Mouse (Mus musculus) midbrain, embryonic 11.5 days (tissue): ENCODE measurements around the gene Ecpas. TPM values are rescaled to one million over a fixed set of nuclear protein-coding genes. Genes with fewer than 3 reads are reported as not detected.
A peak's percentile ranks its signal among the peaks of the same experiment; 100 is the strongest.

Experiments used
- ATAC-seq: fragments of 200-750 bp; cut with Nextera tagmentation; 2 replicates; pipeline ENCODE4 v1.8.0; 2017; ENCODE audit warnings: moderate TSS enrichment, moderate library complexity; ENCODE audit not compliant: low FRiP score
- DNase-seq: peaks from one replicate; pipeline ENCODE4 v3.0.0; 2015; ENCODE audit warnings: low spot score; ENCODE audit errors: missing footprints
- H3K27ac ChIP-seq: fragments of 300-500 bp; sonication (generic); 2 replicates; pipeline ENCODE4 v1.5.1; 2014; ENCODE audit warnings: low read depth, low read length
- H3K27me3 ChIP-seq: fragments of 300-500 bp; sonication (generic); 2 replicates; pipeline ENCODE4 v1.6.1; 2014; ENCODE audit warnings: mild to moderate bottlenecking, low read length, moderate library complexity, mixed read lengths; ENCODE audit not compliant: control insufficient read depth, insufficient read depth
- H3K36me3 ChIP-seq: fragments of 300-500 bp; sonication (generic); 2 replicates; pipeline ENCODE4 v1.6.1; 2014; ENCODE audit warnings: mild to moderate bottlenecking, low read length, moderate library complexity, mixed read lengths; ENCODE audit not compliant: control insufficient read depth, insufficient read depth
- H3K4me1 ChIP-seq: fragments of 300-500 bp; sonication (generic); 2 replicates; pipeline ENCODE4 v1.6.1; 2014; ENCODE audit warnings: low read length; ENCODE audit not compliant: control insufficient read depth, insufficient read depth
- H3K4me2 ChIP-seq: fragments of 300-500 bp; sonication (generic); 2 replicates; pipeline ENCODE4 v1.6.1; 2014; ENCODE audit warnings: mild to moderate bottlenecking, moderate library complexity
- H3K4me3 ChIP-seq: fragments of 300-500 bp; sonication (generic); 2 replicates; pipeline ENCODE4 v1.5.1; 2014; ENCODE audit warnings: low read depth, low read length
- H3K9ac ChIP-seq: fragments of 300-500 bp; sonication (generic); 2 replicates; pipeline ENCODE4 v1.6.1; 2014; ENCODE audit warnings: low read length
- H3K9me3 ChIP-seq: fragments of 300-500 bp; sonication (generic); 2 replicates; pipeline ENCODE4 v1.6.1; 2016; ENCODE audit warnings: low read length; ENCODE audit not compliant: control insufficient read depth
- WGBS: fragments of 180-500 bp; shearing (Covaris S2); extraction: QIAGEN DNeasy Blood & Tissue Kit; methylation state at CpG from one replicate; pipeline ENCODE4 v1.1.7; 2014; 5-methylcytosine and 5-hydroxymethylcytosine counted together
- polyA plus RNA-seq: library from polyadenylated mRNA; unstranded; fragments of >200 nt; fragmentation: Nextera tagmentation; extraction: Ambion mirVana; gene quantifications from 2 replicates; pipeline ENCODE4 v1.2.1, GENCODE M21; 2014

The Ecpas gene
- polyA plus RNA-seq, 1 experiment from 2014 or later: 38.7 TPM

GRCm38 (mm10) chr4:58825921-58826320 is 86.6 kb downstream of the Ecpas start:
- Histone ChIP-seq H3K9ac (no peak overlapping the region), H3K27me3 (no peaks in the 10 kb centered on the region), H3K27ac (no peak overlapping the region), H3K36me3 (peaks cover 11% of the 10 kb centered on the region; the same call in 1 of the 2 replicates), H3K4me2 (no peak overlapping the region), H3K4me1 (no peaks in the 10 kb centered on the region), H3K4me3 (no peak overlapping the region), H3K9me3 (no peaks in the 10 kb centered on the region)
- DNase-seq: no peak
- ATAC-seq: no peak
- 85% methylated on average over 4 of the region's 4 CpGs for WGBS

GRCm38 (mm10) chr4:58787616-58788015 is 124.9 kb downstream of the Ecpas start, which contains the start of gene Olfr267:
Olfr267 (minus strand) TSS chr4:58787716.
- no peaks in the 10 kb centered on the region for H3K27me3 ChIP-seq
- H3K4me3 ChIP-seq: no peak within 1 kb of the TSS
- H3K9ac ChIP-seq: no peak within 1 kb of the TSS
- ATAC-seq (no peak), DNase-seq (no peak)
- no peaks in the 10 kb centered on the region for H3K4me1 ChIP-seq
- no peak within 1 kb of the TSS for H3K27ac ChIP-seq
- H3K36me3 ChIP-seq: no peaks in the 10 kb centered on the region
- no peaks in the 10 kb centered on the region for H3K9me3 ChIP-seq
- H3K4me2 ChIP-seq: no peak within 1 kb of the TSS

DNA sequence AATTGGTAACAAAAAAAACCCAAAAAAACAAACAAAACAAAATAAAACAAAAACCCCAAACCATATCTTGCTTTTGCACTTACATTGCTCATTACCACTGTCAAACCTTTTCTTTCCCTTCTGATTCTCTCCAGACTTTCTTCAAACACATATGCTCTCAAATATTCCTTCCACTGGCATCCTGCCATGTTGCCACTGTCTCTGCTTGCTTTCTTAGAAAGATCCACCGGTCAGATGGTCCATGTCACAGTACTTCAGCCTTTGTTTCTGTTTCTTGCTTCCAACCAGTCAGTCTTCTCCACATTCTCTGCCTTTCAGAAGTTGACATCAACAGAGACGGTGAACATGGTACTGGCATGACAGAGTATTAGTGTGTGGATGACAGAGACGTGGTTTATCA is 125.9 kb downstream of the Ecpas start:
- 85% methylated on average over 3 of the region's 3 CpGs for WGBS
- no peak for DNase-seq
- no peak overlapping the region for H3K4me2 ChIP-seq
- H3K4me1 ChIP-seq: no peaks in the 10 kb centered on the region
- H3K4me3 ChIP-seq: no peak overlapping the region
- ATAC-seq: no peak
- no peaks in the 10 kb centered on the region for H3K9me3 ChIP-seq
- H3K27me3 ChIP-seq: no peaks in the 10 kb centered on the region
- H3K9ac ChIP-seq: no peak overlapping the region
- H3K36me3 ChIP-seq: no peaks in the 10 kb centered on the region
- no peak overlapping the region for H3K27ac ChIP-seq

GRCm38 (mm10) chr4:58763417-58763816 is 149.1 kb downstream of the Ecpas start:
- no peak overlapping the region for H3K27ac ChIP-seq
- ATAC-seq (no peak), DNase-seq (no peak)
- H3K9me3 ChIP-seq: no peaks in the 10 kb centered on the region
- no peaks in the 10 kb centered on the region for H3K36me3 ChIP-seq
- no peak overlapping the region for H3K4me2 ChIP-seq
- 92% methylated on average over 3 of the region's 3 CpGs for WGBS
- no peaks in the 10 kb centered on the region for H3K27me3 ChIP-seq
- no peak overlapping the region for H3K9ac ChIP-seq
- no peak overlapping the region for H3K4me3 ChIP-seq
- H3K4me1 ChIP-seq: no peaks in the 10 kb centered on the region

DNA sequence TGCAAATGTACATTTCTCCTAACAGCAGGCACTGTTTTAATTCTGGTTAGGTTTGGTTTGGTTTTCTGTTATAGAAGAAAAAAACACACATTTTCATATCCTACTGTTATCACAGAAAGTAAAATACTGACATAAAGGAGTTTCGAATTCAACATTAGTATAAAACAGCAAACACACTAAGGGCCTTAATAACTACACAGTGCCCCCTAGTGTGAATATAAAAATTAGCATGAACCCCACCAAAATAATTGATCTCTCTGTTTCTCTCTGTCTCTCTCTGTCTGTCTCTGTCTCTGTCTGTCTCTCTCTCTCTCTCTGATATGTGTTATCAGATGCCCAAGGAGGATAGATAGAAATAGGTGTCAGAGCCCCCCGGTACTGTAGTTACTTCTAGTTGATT is 163.0 kb downstream of the Ecpas start:
- DNase-seq (peak; percentile 81), ATAC-seq (no peak)

DNA sequence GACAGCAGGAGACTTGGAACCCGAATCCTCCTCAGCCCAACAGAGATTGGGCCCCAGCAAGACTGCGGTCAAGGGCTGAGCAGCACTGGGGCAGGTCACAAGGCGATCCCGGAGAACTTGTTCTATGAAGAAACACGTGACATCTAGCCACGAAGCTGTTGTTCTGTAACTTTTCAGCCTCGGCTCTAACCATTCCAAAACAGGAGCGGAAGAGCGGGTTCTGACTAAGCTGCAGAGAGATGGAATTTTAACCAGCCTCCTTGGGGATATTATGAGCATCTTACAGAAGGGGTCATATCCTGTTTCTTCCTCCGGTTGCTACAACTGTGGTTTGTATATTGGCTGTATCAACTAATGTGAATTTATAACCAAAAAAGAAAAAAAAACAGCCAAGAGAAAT is 163.4 kb downstream of the Ecpas start:
- Histone ChIP-seq H3K4me3 (no peak overlapping the region), H3K4me2 (no peak overlapping the region), H3K9me3 (no peaks in the 10 kb centered on the region), H3K9ac (no peak overlapping the region), H3K4me1 (no peaks in the 10 kb centered on the region; the same call in 1 of the 2 replicates), H3K27me3 (no peaks in the 10 kb centered on the region), H3K36me3 (no peaks in the 10 kb centered on the region), H3K27ac (no peak overlapping the region)
- DNase-seq: peak; percentile 83
- no peak for ATAC-seq
- WGBS: 57% methylated on average over 10 of the region's 10 CpGs

More for the DNA sequence above, 163.0 kb downstream of the Ecpas start:
- Histone ChIP-seq H3K27ac (no peak overlapping the region), H3K27me3 (no peaks in the 10 kb centered on the region), H3K36me3 (no peaks in the 10 kb centered on the region), H3K4me3 (no peak overlapping the region), H3K4me2 (no peak overlapping the region), H3K9ac (no peak overlapping the region), H3K4me1 (no peaks in the 10 kb centered on the region; the same call in 1 of the 2 replicates), H3K9me3 (no peaks in the 10 kb centered on the region)
- 67% methylated on average over 2 of the region's 2 CpGs for WGBS

Other genes with a start within 250 kb of the Ecpas start
- 0.11 TPM in 1 of 2 replicates, not detected in the other for gene Olfr267, start 125.0 kb downstream of the Ecpas start, polyA plus RNA-seq
- 0.95 and 1.0 TPM in 2 replicates for gene Zkscan16, start 30.9 kb upstream of the Ecpas start, polyA plus RNA-seq
- 16.2 and 17.6 TPM in 2 replicates for gene Ptgr1, start 74.4 kb upstream of the Ecpas start, polyA plus RNA-seq
- 5.3 and 5.5 TPM in 2 replicates for gene Dnajc25, start 82.3 kb upstream of the Ecpas start, polyA plus RNA-seq
- gene Gm20503, start 90.5 kb upstream of the Ecpas start, polyA plus RNA-seq: 5.4 and 7.8 TPM in 2 replicates
- gene Gng10, start 122.3 kb upstream of the Ecpas start, polyA plus RNA-seq: 89.7 and 95.8 TPM in 2 replicates
- gene AI481877, start 226.2 kb upstream of the Ecpas start, polyA plus RNA-seq: not detected in 2 replicates